Mouse (Mus musculus): ENCODE data around the gene Cep170b.

Gene Cep170b

DNA sequence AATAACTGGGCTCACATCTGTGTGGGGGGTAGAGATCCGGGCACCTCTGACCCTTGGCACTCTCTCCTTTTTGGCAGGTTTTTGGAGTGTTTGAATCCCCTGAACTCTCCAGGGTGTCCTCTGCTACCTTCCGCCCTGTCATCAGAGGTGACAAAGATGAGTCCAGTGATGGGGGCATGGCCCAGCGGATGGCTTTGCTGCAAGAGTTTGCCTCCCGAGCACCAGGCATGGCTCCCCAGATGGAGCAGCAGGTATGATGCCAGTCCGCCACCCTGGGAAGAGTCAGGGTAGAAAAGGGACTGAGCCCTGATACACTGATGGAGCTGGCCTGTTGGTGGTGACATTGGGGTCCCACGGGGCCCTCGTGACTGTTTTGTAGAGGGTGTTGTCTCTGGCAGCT lies 16.8 kb downstream of the Cep170b start:
- DNase-seq (ENCODE audit: low read depth, low spot score), result no peak

DNA sequence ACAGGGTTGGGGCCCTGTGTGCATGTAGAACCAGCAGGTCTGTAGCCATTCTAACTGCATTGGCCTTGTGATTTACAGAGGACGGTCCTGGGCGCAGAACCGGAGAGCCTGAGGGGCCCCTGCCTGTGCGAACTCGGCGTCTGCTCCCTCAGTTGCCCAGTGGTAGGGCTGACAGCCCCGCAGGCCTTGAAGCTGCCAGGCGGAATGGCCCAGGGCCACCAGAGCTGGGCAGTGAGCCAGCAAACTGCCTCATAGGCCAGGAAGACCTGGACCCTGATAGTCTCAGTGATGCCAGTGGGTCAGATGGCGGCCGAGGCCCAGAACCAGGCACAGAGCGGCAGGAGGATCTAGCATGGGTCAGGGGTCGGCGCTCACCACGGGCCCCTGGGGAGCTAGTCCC lies 17.5 kb downstream of the Cep170b start:
- DNase-seq (ENCODE audit: low read depth, low spot score), result no peak

DNA sequence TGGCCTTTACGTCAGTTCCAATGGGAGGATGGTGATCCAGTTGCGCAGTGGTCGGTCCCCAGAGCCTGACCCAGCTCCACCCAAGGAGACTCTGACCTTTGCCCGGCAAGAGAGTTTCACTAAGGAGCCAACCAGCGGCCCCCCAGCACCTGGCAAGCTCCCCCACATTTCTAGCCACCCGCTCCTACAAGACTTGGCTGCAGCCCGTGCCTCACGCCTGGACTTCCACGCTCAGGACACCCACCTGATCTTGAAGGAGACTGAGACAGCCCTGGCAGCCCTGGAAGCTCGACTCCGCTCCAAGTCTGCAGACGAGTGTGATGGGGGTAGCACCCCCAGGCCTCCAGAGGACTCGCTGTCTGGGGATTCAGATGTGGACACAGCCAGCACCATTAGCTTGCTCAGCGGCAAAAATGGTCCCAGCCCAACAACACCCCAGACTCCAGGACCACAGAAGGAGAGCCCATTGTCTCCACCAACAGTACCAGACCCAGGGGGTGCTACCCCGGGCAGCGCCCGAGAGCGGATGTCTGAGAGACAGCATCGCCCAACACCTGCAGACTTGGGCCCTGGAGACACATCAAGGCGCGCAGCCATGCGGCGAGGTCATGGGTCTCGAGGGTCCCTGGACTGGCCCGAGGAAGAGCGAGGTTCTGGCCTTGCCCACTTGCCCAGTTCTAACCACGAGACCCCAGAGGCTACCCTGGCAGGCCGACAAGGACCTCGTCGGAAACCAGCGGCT lies 18.2 kb downstream of the Cep170b start:
- DNase-seq (ENCODE audit: low read depth, low spot score), result no peak

DNA sequence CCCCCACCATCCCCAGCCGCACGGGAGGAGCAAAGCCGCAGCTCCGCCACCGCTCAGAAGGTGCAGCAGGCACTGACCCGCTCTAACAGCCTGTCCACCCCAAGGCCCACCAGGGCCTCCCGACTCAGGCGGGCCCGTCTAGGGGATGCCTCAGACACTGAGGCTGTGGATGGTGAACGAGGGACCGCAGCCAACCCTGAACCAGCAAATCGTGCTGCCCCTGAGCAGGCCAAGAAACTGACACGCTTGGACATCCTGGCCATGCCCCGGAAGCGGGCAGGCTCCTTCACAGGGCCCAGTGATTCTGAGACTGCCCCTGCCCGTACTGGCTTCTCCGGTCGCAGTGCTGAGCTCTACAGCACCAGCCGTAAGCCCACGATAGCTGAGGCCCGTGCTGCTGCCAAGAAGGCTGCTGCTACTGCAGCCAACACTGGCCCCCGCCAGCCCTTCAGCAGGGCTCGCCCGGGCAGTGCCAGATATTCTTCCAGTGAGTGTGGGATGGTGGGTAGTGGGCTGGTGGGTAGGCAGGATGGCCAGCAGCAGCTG lies 18.8 kb downstream of the Cep170b start:
- DNase-seq (ENCODE audit: low read depth, low spot score), result no peak

DNA sequence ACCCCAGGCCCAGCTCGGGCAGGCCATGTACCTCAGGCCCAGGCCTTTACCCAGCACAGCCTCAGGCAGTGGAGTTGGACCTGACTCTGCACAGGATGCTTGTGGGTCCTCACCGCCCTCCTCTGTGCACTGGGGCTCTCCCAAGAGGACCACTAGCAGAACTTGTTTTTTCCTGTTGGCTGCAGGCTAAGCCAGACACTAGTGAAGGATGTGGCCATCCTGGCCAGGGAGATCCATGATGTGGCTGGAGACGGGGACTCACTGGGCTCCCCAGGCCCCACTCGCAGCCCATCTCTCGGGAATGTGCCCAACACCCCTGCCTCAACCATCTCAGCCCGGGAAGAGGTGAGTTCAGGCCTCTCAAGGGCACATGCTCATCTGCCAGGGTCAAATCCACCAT lies 22.5 kb downstream of the Cep170b start:
- DNase-seq (ENCODE audit: low read depth, low spot score), result no peak

DNA sequence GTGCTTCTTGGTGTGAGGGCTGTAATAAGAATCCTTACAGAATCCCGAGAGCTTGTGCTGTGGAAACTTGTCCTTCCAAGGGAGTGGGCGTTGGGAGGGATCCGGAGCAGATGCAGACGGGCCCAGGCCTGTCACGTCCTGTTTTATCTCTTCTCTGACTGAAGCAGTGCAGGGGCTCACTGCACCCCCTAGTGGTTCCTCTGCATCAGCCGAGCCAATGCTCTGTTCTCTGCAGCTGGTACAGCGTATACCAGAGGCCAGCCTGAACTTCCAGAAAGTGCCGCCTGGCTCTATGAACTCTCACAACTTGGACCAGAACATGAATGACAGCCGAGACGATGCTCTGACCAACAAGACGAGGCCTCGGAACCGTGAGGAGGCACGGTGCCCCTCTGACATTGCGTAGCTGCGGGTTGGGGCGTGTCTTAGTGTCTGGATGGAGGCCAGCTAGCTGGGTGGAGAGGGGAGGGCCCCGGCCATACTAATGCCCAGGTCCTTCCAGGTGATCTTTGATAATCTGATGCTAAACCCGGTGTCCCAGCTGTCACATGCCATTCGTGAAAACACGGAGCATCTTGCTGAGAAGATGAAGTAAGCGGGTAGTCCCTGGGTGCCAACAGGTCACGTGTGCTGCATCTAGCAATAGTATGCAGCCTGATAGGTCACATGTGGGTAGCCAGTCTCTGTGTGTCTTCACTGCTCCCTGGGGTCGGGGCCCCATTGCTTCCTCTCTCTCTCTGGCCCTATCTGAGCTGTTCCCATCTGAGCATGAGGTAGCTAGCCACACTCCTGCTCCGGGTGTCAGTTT lies 23.1 kb downstream of the Cep170b start:
- peak; percentile 84 for DNase-seq (ENCODE audit: low read depth, low spot score)

DNA sequence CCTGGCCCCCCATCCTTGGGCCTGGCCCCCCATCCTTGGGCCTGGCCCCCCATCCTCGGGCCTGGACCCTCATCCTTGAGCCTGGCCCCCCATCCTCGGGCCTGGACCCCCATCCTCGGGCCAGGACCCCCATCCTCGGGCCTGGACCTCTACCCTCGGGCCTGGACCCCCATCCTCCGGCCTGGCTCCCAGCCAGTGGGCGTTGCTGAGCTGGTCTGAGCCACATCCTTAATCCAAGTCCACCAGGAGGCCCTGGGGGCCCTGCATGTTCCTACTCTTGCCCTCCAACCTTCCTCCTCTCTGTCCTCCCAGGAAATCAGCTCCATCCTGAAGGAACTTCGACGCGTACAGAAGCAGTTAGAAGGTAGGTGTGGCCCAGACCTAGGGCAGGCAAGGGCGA lies 24.0 kb downstream of the Cep170b start:
- no peak for DNase-seq (ENCODE audit: low read depth, low spot score)

DNA sequence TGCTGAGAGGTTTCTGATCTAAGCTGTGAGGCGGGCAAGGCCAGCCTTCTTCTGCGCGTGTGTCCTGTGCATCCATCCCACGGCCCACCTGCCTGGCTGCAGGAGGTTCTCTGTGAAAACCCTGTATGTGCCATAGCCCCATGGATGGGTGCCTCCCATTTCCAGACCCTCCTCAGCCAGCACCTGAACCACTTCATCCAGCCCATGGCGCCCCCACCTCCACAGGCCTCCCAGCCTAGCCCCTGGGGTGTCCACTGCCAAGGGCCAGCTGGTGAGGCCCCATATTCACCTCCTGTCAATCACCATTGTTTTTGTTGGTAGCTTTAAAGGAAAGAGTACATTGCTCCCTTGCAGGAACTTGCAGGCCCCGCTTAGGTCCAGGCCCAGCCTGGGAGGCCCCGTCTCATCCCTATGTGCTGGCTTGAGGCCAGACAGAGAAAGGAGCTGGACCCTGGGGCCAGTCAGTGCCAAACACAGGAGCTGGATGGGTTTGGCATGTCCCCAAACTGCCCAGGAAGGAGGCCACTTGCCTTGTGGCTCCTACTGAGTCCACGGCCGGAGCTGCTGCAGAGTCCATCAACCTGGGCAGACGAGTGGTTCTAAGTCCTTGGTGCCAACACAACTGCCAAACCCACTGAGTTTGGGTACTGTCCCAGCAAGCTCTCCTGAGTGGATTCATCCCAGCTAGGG lies 24.8 kb downstream of the Cep170b start:
- DNase-seq (ENCODE audit: low read depth, low spot score), result no peak

DNA sequence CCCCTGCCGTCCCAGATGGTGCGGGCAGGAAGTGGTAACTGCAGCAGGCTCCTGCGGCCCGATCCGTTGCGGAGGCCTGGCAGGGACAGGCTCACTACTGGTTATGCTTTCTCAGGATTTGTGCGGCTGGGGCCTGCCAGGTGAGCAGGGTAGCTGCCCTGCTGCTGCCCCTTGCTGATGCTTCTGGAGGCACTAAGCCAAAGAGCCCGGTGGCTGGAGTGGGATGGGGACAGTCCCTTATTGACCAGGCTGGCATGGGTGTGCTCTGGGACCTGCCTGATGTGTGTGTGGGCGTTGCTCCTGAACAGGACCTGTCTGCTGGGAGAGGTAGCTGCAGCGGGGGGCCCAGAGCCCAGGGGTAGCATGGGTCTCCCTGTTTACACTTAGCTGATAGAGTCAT lies 25.5 kb downstream of the Cep170b start:
- DNase-seq (ENCODE audit: low read depth, low spot score), result no peak

DNA sequence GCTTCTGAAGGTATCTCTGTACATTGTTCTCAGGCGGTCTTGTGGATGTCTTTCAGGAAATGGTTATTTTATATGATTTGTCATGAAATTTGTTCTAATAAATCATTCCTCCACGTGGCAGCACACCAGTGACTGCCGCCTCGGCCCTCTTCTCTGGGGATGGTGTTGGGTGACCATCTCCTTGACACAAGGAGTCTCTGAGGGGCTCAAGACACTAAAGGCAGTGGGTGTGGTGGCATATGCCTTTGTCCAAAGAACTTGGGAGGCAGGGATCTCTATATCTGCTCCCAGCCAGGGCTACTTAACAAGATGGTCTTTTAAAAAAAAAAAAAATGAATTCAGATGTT lies 26.2 kb downstream of the Cep170b start:
- DNase-seq (ENCODE audit: low read depth, low spot score), result no peak

DNA sequence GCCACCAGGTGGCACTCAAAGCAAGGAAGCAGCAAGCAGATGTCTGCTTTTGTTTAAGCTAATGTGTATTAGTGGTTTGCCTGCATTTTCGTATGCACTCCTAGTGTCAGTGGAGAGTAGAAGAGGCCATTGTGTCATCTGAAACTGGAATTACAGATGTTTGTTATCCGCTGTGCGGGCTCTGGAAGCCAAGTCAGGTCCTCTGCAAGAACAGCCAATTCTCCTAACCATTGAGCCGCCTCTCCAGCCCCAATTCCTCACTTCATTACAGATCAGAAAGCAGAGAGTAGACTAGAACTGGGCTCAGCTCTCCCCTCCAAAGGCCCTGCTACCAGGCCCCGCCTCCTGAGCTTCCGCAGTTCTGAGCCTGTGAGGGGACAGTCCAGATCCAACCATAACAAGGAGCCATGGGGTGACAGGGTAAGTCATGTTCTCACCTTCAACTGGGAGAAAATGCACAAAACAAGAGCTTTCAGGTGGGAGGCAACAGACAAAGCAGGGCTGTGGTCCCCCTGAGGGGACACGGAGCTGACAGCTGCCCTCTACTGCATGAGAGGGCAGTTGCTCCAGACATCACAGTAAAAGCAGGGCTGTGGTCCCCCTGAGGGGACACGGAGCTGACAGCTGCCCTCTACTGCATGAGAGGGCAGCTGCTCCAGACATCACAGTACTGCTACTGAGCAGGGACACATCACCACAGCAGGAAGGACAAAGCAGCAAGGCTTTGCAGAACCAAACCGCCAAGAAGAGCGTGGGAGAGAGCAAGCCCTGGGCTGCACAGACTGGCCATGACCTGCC lies 26.8 kb downstream of the Cep170b start:
- DNase-seq (ENCODE audit: low read depth, low spot score), result peak; percentile 85

DNA sequence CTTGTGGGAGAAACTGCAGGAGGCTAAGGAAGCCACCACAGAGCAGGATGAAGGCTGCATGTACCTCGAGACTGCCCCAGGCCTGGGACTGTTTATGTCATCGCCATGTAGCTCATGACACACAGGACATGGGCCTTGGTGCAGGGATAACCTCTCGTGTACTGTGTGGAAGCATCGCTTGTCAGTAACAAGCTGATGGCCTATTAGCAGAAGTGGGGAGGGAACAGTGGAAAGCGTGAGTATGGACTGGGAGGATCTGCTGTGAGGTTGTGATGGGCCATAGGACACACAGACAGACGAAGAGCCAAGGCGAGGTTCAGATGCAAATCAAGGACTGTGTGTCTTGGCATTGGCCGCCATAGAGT lies 27.3 kb downstream of the Cep170b start:
- no peak for DNase-seq (ENCODE audit: low read depth, low spot score)

DNA sequence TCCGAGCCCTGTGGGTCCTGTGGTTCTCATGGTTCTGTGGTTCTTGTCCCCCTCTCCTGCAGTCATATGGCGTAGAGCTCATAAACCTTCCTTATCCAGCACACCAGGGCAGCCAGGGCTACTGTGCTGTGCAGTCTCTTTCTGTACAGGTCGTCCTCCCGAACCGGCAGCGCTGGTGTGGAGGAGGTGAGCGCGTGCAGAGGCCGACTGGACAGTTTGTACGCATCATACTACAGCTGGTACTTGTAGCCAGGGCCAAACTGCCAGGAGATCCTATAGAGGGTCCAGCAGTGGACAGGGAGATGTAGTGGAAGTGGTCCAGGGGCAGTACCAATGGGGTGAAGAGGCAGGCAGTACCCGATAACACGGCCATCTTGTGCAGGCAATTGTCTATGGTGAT lies 30.7 kb downstream of the Cep170b start:
- DNase-seq (ENCODE audit: low read depth, low spot score), result no peak

DNA sequence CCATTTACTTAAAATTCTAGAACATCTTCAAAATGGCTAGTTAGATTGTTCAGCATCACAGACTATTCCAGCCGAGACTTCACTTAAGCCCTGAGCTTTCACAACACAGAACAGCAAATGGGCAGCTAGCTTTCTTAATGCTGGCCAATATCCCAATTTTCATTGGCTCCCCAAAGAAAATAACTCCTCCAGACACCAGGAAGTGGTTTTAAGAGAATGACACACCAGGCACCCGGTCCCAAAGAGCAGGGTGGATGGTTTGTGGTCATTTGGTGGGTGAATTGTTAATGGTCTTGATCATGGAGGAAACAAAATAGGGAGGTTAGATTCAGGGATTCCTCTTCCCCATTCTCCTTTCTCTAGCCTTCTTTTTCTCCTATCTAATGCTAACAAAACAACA lies 32.1 kb downstream of the Cep170b start:
- no peak for DNase-seq (ENCODE audit: low read depth, low spot score)

DNA sequence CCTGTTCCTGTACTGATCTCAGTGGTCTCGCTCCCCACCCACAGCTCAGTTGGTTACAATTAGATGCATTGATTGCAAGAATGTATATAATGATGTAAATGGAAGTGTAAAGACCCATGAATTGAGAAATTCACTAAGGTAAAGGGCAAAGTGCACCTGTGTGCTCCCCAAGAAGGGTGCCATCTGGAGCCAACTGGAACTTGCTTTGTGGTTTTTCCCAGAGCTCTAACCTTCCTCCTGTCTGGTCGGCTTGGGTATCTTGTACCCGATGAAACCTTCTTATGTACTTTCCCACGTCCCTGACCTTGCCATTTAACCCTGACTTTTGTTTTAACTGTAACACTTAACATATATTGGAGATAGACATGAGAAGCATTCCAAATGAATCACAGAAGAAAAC lies 35.6 kb downstream of the Cep170b start:
- no peak for DNase-seq (ENCODE audit: low read depth, low spot score)

DNA sequence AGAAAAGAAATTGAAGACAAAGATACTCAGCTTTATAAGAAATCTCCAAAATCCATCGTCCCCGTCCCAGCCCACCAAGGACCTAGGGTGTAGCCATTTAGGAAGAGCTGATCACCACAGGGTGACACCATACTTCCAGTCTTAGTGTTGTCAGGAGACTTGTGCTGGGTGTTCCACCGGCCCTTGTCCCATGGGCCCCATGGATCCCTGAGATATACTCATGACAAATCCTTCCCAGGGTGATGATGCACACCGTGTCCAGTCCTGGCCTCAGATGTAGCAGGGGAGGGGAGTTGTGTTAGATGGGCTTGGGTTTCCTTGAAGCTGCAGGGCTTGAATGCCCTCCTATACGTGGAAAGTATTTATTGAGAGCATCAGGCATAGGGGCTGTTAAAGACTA lies 37.6 kb downstream of the Cep170b start:
- DNase-seq (ENCODE audit: low read depth, low spot score), result no peak

DNA sequence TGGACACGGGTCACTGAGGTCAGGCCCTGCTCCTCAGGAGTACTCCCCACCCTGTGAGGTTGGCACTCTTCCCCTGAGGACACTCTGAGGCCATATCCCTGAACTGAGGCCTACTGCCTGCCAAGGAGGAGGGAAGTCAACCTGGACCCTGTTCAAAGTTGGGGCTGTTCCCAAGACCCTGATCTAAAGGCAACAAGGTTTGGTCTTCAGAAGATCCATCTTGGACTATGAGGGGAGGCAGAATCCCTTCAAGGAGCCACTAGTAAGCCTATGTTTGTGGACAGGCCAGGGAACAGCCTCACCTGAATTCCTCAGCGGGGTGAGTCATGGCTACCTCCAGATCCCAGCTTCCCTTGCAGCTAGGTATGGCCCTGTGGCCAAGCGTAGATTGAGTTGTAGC lies 39.2 kb downstream of the Cep170b start:
- DNase-seq (ENCODE audit: low read depth, low spot score), result no peak

DNA sequence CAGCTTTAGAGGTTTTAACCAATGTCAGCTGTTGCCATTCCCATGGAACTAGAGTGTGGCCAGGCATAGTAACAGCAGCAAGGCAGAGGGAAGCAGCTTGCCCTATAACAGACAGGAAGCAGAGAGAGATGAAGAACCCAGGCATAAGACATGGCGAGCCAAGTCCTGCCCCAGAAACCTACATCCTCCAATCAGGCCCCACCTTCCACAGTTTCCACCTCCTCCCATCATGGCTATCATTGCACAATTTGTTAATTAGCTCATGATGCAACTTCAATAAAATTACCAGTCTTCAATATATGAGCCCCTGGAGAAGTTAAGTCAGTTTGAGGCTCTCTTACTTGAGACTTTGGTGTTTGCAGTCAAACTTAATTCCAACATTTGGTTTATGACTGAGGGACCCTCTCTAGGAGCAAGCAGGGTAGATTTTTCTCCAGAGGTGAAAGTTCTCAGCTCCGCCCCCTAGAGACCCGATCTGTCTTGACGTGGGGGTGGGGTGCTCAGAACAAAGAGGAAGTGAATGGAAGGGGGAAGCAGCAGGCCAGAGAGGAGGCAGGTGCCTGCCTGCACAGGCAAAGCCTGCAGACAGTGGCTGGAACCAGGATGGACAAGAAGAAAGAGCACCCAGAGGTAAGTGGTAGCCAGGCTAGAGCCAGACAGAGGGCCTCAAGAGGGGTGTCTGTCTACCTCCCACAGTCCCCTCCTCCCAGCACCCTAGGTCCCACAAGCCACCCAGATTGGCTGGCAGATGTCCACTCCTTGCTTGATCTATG lies 40.1 kb downstream of the Cep170b start, which contains the start of gene Pld4:
Pld4 (plus strand) TSS at position 502 of the 773 bp plus-strand sequence.
- DNase-seq (ENCODE audit: low read depth, low spot score), result no peak

DNA sequence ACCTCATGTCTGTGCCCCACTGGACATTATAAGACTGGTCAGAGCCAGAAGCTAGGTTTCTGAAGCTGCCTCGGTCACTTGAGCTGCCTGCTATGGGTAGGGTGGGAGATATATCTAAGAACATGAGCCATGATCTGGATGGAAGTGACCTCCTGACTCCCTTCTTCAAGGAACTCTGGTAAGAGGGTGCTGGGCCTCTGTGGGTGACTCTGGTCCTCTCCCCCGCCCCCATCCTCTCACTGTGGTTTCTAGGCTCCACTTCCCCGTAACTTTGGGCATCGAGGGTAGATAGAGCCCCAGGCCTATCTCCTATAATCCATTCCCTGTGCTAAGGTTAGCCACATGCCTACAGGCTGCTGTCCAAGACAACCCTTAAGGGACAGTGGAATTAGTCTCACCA lies 41.2 kb downstream of the Cep170b start:
- DNase-seq (ENCODE audit: low read depth, low spot score), result no peak

DNA sequence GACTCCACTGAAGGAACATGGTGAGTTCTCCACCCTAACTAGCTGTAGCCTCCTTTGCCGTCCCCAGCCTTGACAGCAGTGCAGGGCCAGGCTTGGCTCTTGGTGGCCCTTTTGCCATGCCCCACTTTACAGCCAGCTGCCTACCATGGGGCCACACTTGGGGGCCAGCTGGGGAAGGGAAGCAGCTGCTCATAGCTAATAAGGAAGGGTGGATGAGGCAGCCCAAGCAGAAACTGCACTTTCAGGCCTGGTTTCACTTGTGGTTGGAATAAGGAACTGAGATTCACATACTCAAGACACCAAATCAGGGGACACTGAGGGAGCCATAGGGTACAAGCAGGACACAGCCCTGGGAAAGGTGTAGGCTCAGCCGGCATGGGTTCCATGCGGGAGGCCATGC lies 41.8 kb downstream of the Cep170b start:
- no peak for DNase-seq (ENCODE audit: low read depth, low spot score)

DNA sequence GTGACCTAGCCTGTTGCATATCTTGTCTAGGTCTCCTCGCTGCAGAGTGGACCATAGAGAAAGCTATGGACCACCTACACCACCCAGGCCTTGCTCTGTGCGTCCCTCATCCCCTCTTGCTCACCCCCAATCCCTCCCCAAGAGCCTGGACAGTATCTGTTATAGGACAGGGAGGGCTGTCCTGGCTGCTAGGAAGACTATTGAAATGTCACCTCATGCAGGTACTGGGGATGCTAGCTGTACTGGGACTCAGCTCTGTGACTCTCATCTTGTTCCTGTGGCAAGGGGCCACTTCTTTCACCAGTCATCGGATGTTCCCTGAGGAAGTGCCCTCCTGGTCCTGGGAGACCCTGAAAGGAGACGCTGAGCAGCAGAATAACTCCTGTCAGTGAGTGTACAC lies 42.9 kb downstream of the Cep170b start:
- no peak for DNase-seq (ENCODE audit: low read depth, low spot score)
